Mouse (Mus musculus) cerebellum, adult 2 months (tissue): ENCODE results near the gene Dhx15. TPM values are rescaled to one million over a fixed set of nuclear protein-coding genes. Genes with fewer than 3 reads are reported as not detected.

Experiments used
- DNase-seq, 2 experiments: peaks; one replicate each; pipeline ENCODE4 v3.0.0; 2021
- H3K27ac ChIP-seq: fragments of 200-500 bp; 2 replicates; pipeline ENCODE4 v1.5.1; 2012; ENCODE audit warnings: low read length, control low read depth, inconsistent platforms; ENCODE audit not compliant: insufficient read depth
- H3K27me3 ChIP-seq: fragments of 200-500 bp; 2 replicates; pipeline ENCODE4 v1.6.1; 2012; ENCODE audit warnings: inconsistent platforms, mild to moderate bottlenecking, low read length, moderate library complexity; ENCODE audit not compliant: control insufficient read depth, insufficient read depth
- H3K4me1 ChIP-seq: fragments of 200-500 bp; 2 replicates; pipeline ENCODE4 v1.6.1; 2011; ENCODE audit warnings: low read length; ENCODE audit not compliant: control insufficient read depth, insufficient read depth
- H3K4me3 ChIP-seq: fragments of 200-500 bp; replicated peaks from 2 replicates; pipeline ENCODE3; 2011; ENCODE audit warnings: mild to moderate bottlenecking, low read depth, low read length, control low read depth; ENCODE audit not compliant: insufficient read depth
- CTCF ChIP-seq: fragments of 200-500 bp; IDR thresholded peaks from 2 replicates; pipeline ENCODE4 v1.5.1; 2011; ENCODE audit warnings: low read depth, mild to moderate bottlenecking, control low read depth, low read length, moderate library complexity, borderline replicate concordance; ENCODE audit not compliant: insufficient read depth
- POLR2A ChIP-seq: fragments of 200-500 bp; IDR thresholded peaks from 2 replicates; pipeline ENCODE4 v1.6.1; 2011; ENCODE audit warnings: low read length, control low read depth, borderline replicate concordance; ENCODE audit not compliant: insufficient read depth
- WGBS: fragments of 180-500 bp; shearing (Covaris S2); methylation state at CpG from one replicate; pipeline ENCODE4 v1.1.7; 2018; 5-methylcytosine and 5-hydroxymethylcytosine counted together
- polyA plus RNA-seq: library from polyadenylated mRNA; depleted of rRNA; stranded (reverse); fragments of >200 nt; gene quantifications from 2 replicates; pipeline ENCODE4 v1.2.3, GENCODE M21; 2012

The Dhx15 gene
- polyA plus RNA-seq, 1 experiment, result 97.4 TPM

GRCm38 (mm10) chr5:52230466-52230865 lies 40.2 kb upstream of the Dhx15 start:
- Histone ChIP-seq H3K4me1 (no peaks in the 10 kb centered on the region), H3K27ac (no peak overlapping the region), H3K27me3 (no peaks in the 10 kb centered on the region), H3K4me3 (no peak overlapping the region)
- DNase-seq, result no peak
- 83% methylated on average over 7 of the region's 7 CpGs for WGBS
- no peak for TF ChIP-seq POLR2A
- no peak for TF ChIP-seq CTCF

GRCm38 (mm10) chr5:52226677-52227076 lies 36.4 kb upstream of the Dhx15 start:
- 87% methylated on average over 3 of the region's 3 CpGs for WGBS
- H3K4me3 ChIP-seq, result no peak overlapping the region
- TF ChIP-seq CTCF (no peak), POLR2A (no peak)
- no peaks in the 10 kb centered on the region for H3K27me3 ChIP-seq
- no peak overlapping the region for H3K27ac ChIP-seq
- H3K4me1 ChIP-seq, result no peaks in the 10 kb centered on the region
- no peak for DNase-seq

- Histone ChIP-seq H3K27me3 (no peaks in the 10 kb centered on the region), H3K27ac (no peak overlapping the region), H3K4me1 (no peaks in the 10 kb centered on the region), H3K4me3 (no peak overlapping the region)
- 90% methylated on average over 5 of the region's 5 CpGs for WGBS
- TF ChIP-seq POLR2A (no peak), CTCF (no peak)
- DNase-seq, result no peak
Observed at GRCm38 (mm10) chr5:52221596-52221995, 31.3 kb upstream of the Dhx15 start.

GRCm38 (mm10) chr5:52220013-52220804 lies 29.9 kb upstream of the Dhx15 start:
- Histone ChIP-seq H3K4me1 (no peaks in the 10 kb centered on the region), H3K4me3 (no peak overlapping the region), H3K27ac (no peak overlapping the region), H3K27me3 (no peaks in the 10 kb centered on the region)
- DNase-seq, result no peak
- WGBS, result 72% methylated on average over 14 of the region's 14 CpGs
- TF ChIP-seq CTCF, result no peak
- TF ChIP-seq POLR2A, result no peak

GRCm38 (mm10) chr5:52218238-52218637 lies 27.9 kb upstream of the Dhx15 start:
- H3K4me3 ChIP-seq, result no peak overlapping the region
- no peaks in the 10 kb centered on the region for H3K4me1 ChIP-seq
- DNase-seq, result no peak
- H3K27ac ChIP-seq, result no peak overlapping the region
- WGBS, result 34% methylated on average over 6 of the region's 6 CpGs
- TF ChIP-seq CTCF (no peak), POLR2A (no peak)
- no peaks in the 10 kb centered on the region for H3K27me3 ChIP-seq

GRCm38 (mm10) chr5:52213143-52213900 lies 23.0 kb upstream of the Dhx15 start:
- WGBS, result 82% methylated on average over 7 of the region's 7 CpGs
- Histone ChIP-seq H3K27ac (no peak overlapping the region), H3K27me3 (no peaks in the 10 kb centered on the region), H3K4me3 (no peak overlapping the region), H3K4me1 (no peaks in the 10 kb centered on the region)
- DNase-seq, result no peak
- TF ChIP-seq POLR2A, result no peak

GRCm38 (mm10) chr5:52191180-52191468 lies 810 bp upstream of the Dhx15 start:
- no peaks in the 10 kb centered on the region for H3K27me3 ChIP-seq
- no peak overlapping the region for H3K27ac ChIP-seq
- 20% methylated on average over 1 of the region's 1 CpGs for WGBS
- no peak overlapping the region for H3K4me3 ChIP-seq
- no peak for TF ChIP-seq POLR2A
- no peak for TF ChIP-seq CTCF
- DNase-seq, result peak in 1 of 2 experiments; percentile 15
- peaks cover 2% of the 10 kb centered on the region; the same call in 1 of the 2 replicates for H3K4me1 ChIP-seq
